Comparison of ENCODE assay signal across 9 mouse cellular contexts in genomic region chr11:98936170-98936569, GRCm38 (mm10). TPM values are rescaled to one million over a fixed set of nuclear protein-coding genes. Genes with fewer than 3 reads are reported as not detected.
DNase-seq lines count a peak whose midpoint lies in the region; ATAC-seq lines count a peak whose summit lies in the region.
"Had no signal": no experiment of that assay in that cellular context is flagged by ENCODE, and none has a peak within 500 bp of the region (broad histone marks: within the 10 kb centered on the region; RNA-seq: fewer than 3 reads in every experiment).

No protein-coding gene starts in this region.

- no peaks in the 10 kb centered on the region for H3K27me3 ChIP-seq in lung, embryonic 16.5 days (ENCODE audit: control insufficient read depth, insufficient read depth, low read depth, low read length)

- peaks cover 73% of the 10 kb centered on the region for H3K4me1 ChIP-seq in lung, embryonic 16.5 days (replicated peaks; ENCODE audit: control insufficient read depth, insufficient read depth, low read length)

- H3K9ac ChIP-seq in lung, embryonic 16.5 days (ENCODE audit: low read length) = peak overlapping the region; percentile 65

- peak; percentile 60 for ATAC-seq in lung, embryonic 16.5 days (ENCODE audit: low read depth)
- no peak for ATAC-seq in monocyte, adult 5-6 weeks (replicated peaks; ENCODE audit: insufficient number of reproducible peaks, low FRiP score, low TSS enrichment, poor library complexity, severe bottlenecking)

- peak; percentile 70 to 71 for DNase-seq in adrenal gland, adult 18-20 months (ENCODE audit: low spot score in 2 of 2)
- no peak for DNase-seq in adrenal gland, adult 8-10 months
- peak; percentile 88 for DNase-seq in embryo, embryonic 11 days
- peak; percentile 78 to 84 for DNase-seq in heart, adult 9 months (ENCODE audit: low spot score in 2 of 2)
- DNase-seq in kidney, adult 9 months = peak; percentile 75
- peak; percentile 79 for DNase-seq in testis, postnatal 10 days (ENCODE audit: low spot score)

- peak overlapping the region; percentile 83 for H3K4me2 ChIP-seq in lung, embryonic 16.5 days (ENCODE audit: low read depth, low read length)

- H3K27ac ChIP-seq in lung, embryonic 16.5 days (ENCODE audit: low read length) = peak overlapping the region; percentile 95

- peak overlapping the region; percentile 72 for H3K4me3 ChIP-seq in lung, embryonic 16.5 days (ENCODE audit: low read length)

- no peaks in the 10 kb centered on the region for H3K9me3 ChIP-seq in lung, embryonic 16.5 days (ENCODE audit: control insufficient read depth, low read length)

- no peaks in the 10 kb centered on the region for H3K36me3 ChIP-seq in lung, embryonic 16.5 days (ENCODE audit: control insufficient read depth, insufficient read depth, low read length)

- 5% methylated on average over 29 of the region's 29 CpGs for WGBS in lung, embryonic 16.5 days

RNA-seq across cellular contexts. Expression of gene Rara, which starts 8.6 kb away (rescaled TPM):
- 10 to 100 TPM; 16.2 to 16.7 TPM for total RNA-seq in adrenal gland, adult 18-20 months (2021)
- total RNA-seq in adrenal gland, adult 8-10 months (2022) = 10 to 100 TPM; 21.3 to 36.8 (median 30.8) TPM
- polyA plus RNA-seq in lung, embryonic 16.5 days (2015; fragmentation: Nextera tagmentation; extraction: Ambion mirVana) = 35.4 and 37.2 TPM in 2 replicates
- 61.0 to 76.9 TPM (median 62.9 TPM) in 3 replicates for total RNA-seq in monocyte, adult 5-6 weeks (2017)

RNA-seq across cellular contexts. Expression of gene Cdc6, which starts 28.6 kb away (rescaled TPM):
- total RNA-seq in adrenal gland, adult 18-20 months (2021) = under 1 TPM; 0.32 to 0.43 TPM
- total RNA-seq in adrenal gland, adult 8-10 months (2022) = under 1 TPM; 0.20 to 0.95 (median 0.72) TPM
- polyA plus RNA-seq in lung, embryonic 16.5 days (2015; fragmentation: Nextera tagmentation; extraction: Ambion mirVana) = 34.0 and 38.3 TPM in 2 replicates
- total RNA-seq in monocyte, adult 5-6 weeks (2017) = 0.67 to 1.7 TPM (median 0.75 TPM) in 3 replicates

RNA-seq across cellular contexts. Expression of gene Gjd3, which starts 46.6 kb away (rescaled TPM):
- total RNA-seq in adrenal gland, adult 18-20 months (2021) = not detected
- not detected for total RNA-seq in adrenal gland, adult 8-10 months (2022)
- polyA plus RNA-seq in lung, embryonic 16.5 days (2015; fragmentation: Nextera tagmentation; extraction: Ambion mirVana) = 0.31 TPM in 1 of 2 replicates, not detected in the other
- not detected in 3 replicates for total RNA-seq in monocyte, adult 5-6 weeks (2017)
- polyA plus RNA-seq: erythroblast, embryonic 14.5 days had no signal
